Mouse (Mus musculus) ES-Bruce4 (cell line): ENCODE results near the gene Hoxb3.

Source experiments
- CTCF ChIP-seq: IDR thresholded peaks from one replicate; pipeline ENCODE4 v1.8.1; 2011; ENCODE audit warnings: low read depth, low read length
- EP300 ChIP-seq: IDR thresholded peaks from 2 replicates; pipeline ENCODE4 v1.6.1; 2011; ENCODE audit warnings: low read depth, low read length; ENCODE audit not compliant: insufficient read depth

GRCm38 (mm10) chr11:96286739-96287385 lies 36.3 kb upstream of the Hoxb3 start:
- no peak for TF ChIP-seq CTCF
- TF ChIP-seq EP300 = no peak
